Mouse (Mus musculus): ENCODE measurements around the gene Dnajb5.

GRCm38 (mm10) chr4:42920726-42921125, 28.9 kb upstream of the Dnajb5 start:
- no peak for TF ChIP-seq EP300 (IDR thresholded peaks at IDR 0.05; ENCODE audit: low read depth)
- TF ChIP-seq CTCF (IDR thresholded peaks at IDR 0.05; ENCODE audit: low read depth) = no peak

Measured in heart, postnatal 0 days (tissue).